Mouse (Mus musculus): ENCODE measurements around the gene Pwwp2a. TPM values are rescaled to one million over a fixed set of nuclear protein-coding genes. Genes with fewer than 3 reads are reported as not detected.

The Pwwp2a gene
- polyA plus RNA-seq, 1 experiment: 2.3 TPM

- Histone ChIP-seq H3K4me1 (peaks cover 15% of the 10 kb centered on the region), H3K27me3 (replicated peaks) (peaks cover 40% of the 10 kb centered on the region), H3K36me3 (replicated peaks; ENCODE audit: low read length) (no peaks in the 10 kb centered on the region), H3K4me3 (replicated peaks) (peak overlapping the region; percentile 89), H3K9me3 (no peaks in the 10 kb centered on the region; the same call in 1 of the 2 replicates)
- TF ChIP-seq FLI1 (IDR thresholded peaks at IDR 0.05; ENCODE audit: low read length) (no peak), GATA1 (IDR thresholded peaks at IDR 0.05; ENCODE audit: borderline replicate concordance, low read length) (no peak)
These were observed 85.3 kb downstream of the Pwwp2a start for GRCm38 (mm10) chr11:43766922-43767648.

- Histone ChIP-seq H3K4me1 (peaks cover 15% of the 10 kb centered on the region), H3K27me3 (replicated peaks) (peaks cover 44% of the 10 kb centered on the region), H3K4me3 (replicated peaks) (peak overlapping the region; percentile 14), H3K36me3 (replicated peaks; ENCODE audit: low read length) (no peaks in the 10 kb centered on the region), H3K9me3 (no peaks in the 10 kb centered on the region)
- no peak for TF ChIP-seq FLI1 (IDR thresholded peaks at IDR 0.05; ENCODE audit: low read length)
- no peak for TF ChIP-seq GATA1 (IDR thresholded peaks at IDR 0.05; ENCODE audit: borderline replicate concordance, low read length)
These were observed 86.0 kb downstream of the Pwwp2a start for GRCm38 (mm10) chr11:43767749-43768148.

- no peak for TF ChIP-seq FLI1 (IDR thresholded peaks at IDR 0.05; ENCODE audit: low read length)
- no peak for TF ChIP-seq GATA1 (IDR thresholded peaks at IDR 0.05; ENCODE audit: borderline replicate concordance, low read length)
- Histone ChIP-seq H3K36me3 (replicated peaks; ENCODE audit: low read length) (no peaks in the 10 kb centered on the region), H3K27me3 (replicated peaks) (peaks cover 56% of the 10 kb centered on the region), H3K9me3 (no peaks in the 10 kb centered on the region), H3K4me1 (peaks cover 15% of the 10 kb centered on the region), H3K4me3 (replicated peaks) (no peak overlapping the region)
These were observed 88.3 kb downstream of the Pwwp2a start for GRCm38 (mm10) chr11:43770110-43770509.

Other genes with a start within 250 kb of the Pwwp2a start
- 2.2 and 7.3 TPM in 2 replicates for gene Slu7, start 248.3 kb upstream of the Pwwp2a start, polyA plus RNA-seq (2012; ENCODE audit: insufficient read depth, low replicate concordance)
- not detected in 2 replicates for gene C1qtnf2, start 207.7 kb upstream of the Pwwp2a start, polyA plus RNA-seq (2012; ENCODE audit: insufficient read depth, low replicate concordance)
- 13.9 and 46.5 TPM in 2 replicates for gene Ccnjl, start 153.2 kb upstream of the Pwwp2a start, polyA plus RNA-seq (2012; ENCODE audit: insufficient read depth, low replicate concordance)
- gene 4933415A04Rik, start 95.0 kb upstream of the Pwwp2a start, polyA plus RNA-seq (2012; ENCODE audit: insufficient read depth, low replicate concordance): 0.65 TPM in 1 of 2 replicates, not detected in the other
- gene Fabp6, start 80.5 kb upstream of the Pwwp2a start, polyA plus RNA-seq (2012; ENCODE audit: insufficient read depth, low replicate concordance): not detected in 2 replicates
- 19.9 TPM in 1 of 2 replicates, not detected in the other for gene Ttc1, start 66.0 kb downstream of the Pwwp2a start, polyA plus RNA-seq (2012; ENCODE audit: insufficient read depth, low replicate concordance)
- not detected in 2 replicates for gene Adra1b, start 219.2 kb downstream of the Pwwp2a start, polyA plus RNA-seq (2012; ENCODE audit: insufficient read depth, low replicate concordance)

Measured in megakaryocyte, embryonic 14.5 days (primary cell).